Mouse (Mus musculus): ENCODE data around the gene Bckdha. TPM values are rescaled to one million over a fixed set of nuclear protein-coding genes. Genes with fewer than 3 reads are reported as not detected.

Gene Bckdha
- total RNA-seq, 1 experiment: 96.0 TPM

- Histone ChIP-seq H3K9ac (ENCODE audit: insufficient read depth, low read depth, low read length, poor library complexity, severe bottlenecking) (no peak overlapping the region), H3K36me3 (ENCODE audit: control insufficient read depth, insufficient read depth, low read length, poor library complexity, severe bottlenecking) (no peaks in the 10 kb centered on the region; the same call in 1 of the 2 replicates), H3K4me1 (ENCODE audit: control insufficient read depth in 2 of 2, insufficient read depth in 2 of 2, low read length in 2 of 2, poor library complexity in 1 of 2) (peaks cover 2 to 22% of the 10 kb centered on the region in 2 experiments; a peak in 3 of 4 replicates), H3K9me3 (ENCODE audit: control insufficient read depth, insufficient read depth, low read depth, low read length) (no peaks in the 10 kb centered on the region), H3K4me3 (ENCODE audit: insufficient read depth in 1 of 2, low read depth in 1 of 2, low read length in 2 of 2, poor library complexity in 1 of 2, severe bottlenecking in 1 of 2) (no peak overlapping the region), H3K27ac (ENCODE audit: insufficient read depth, low read depth, low read length, poor library complexity, severe bottlenecking) (no peak overlapping the region)
- TF ChIP-seq ZNF384 (IDR thresholded peaks at IDR 0.05; ENCODE audit: low read depth, low read length): no peak
- TF ChIP-seq ZC3H11A (IDR thresholded peaks at IDR 0.05; ENCODE audit: borderline replicate concordance, low read depth, low read length): no peak
- TF ChIP-seq HCFC1 (IDR thresholded peaks at IDR 0.05; ENCODE audit: borderline replicate concordance, insufficient read depth, low read length): no peak
- TF ChIP-seq CHD2 (IDR thresholded peaks at IDR 0.05; ENCODE audit: low read depth, low read length): no peak
- no peak for TF ChIP-seq MAFK (IDR thresholded peaks at IDR 0.05; ENCODE audit: insufficient read depth, low read depth, low read length)
- in situ Hi-C loops (cut with MboI; ENCODE audit: low sequenced_read_pairs in 2 of 2, unreplicated experiment in 2 of 2): no loop called here
- no peak for DNase-seq (ENCODE audit: low read depth, low spot score)
Measured at GRCm38 (mm10) chr7:25647574-25648123, 11.1 kb downstream of the Bckdha start.

GRCm38 (mm10) chr7:25645074-25645473 is 13.7 kb downstream of the Bckdha start:
- Histone ChIP-seq H3K9ac (ENCODE audit: insufficient read depth, low read depth, low read length, poor library complexity, severe bottlenecking) (no peak overlapping the region), H3K9me3 (ENCODE audit: control insufficient read depth, insufficient read depth, low read depth, low read length) (no peaks in the 10 kb centered on the region), H3K4me1 (ENCODE audit: control insufficient read depth in 2 of 2, insufficient read depth in 2 of 2, low read length in 2 of 2, poor library complexity in 1 of 2) (peaks cover 2 to 23% of the 10 kb centered on the region in 2 experiments; a peak in 3 of 4 replicates), H3K36me3 (ENCODE audit: control insufficient read depth, insufficient read depth, low read length, poor library complexity, severe bottlenecking) (peaks cover 5% of the 10 kb centered on the region; the same call in 1 of the 2 replicates), H3K4me3 (ENCODE audit: insufficient read depth in 1 of 2, low read depth in 1 of 2, low read length in 2 of 2, poor library complexity in 1 of 2, severe bottlenecking in 1 of 2) (no peak overlapping the region), H3K27ac (ENCODE audit: insufficient read depth, low read depth, low read length, poor library complexity, severe bottlenecking) (no peak overlapping the region)
- TF ChIP-seq CHD2 (IDR thresholded peaks at IDR 0.05; ENCODE audit: low read depth, low read length): no peak
- no peak for TF ChIP-seq HCFC1 (IDR thresholded peaks at IDR 0.05; ENCODE audit: borderline replicate concordance, insufficient read depth, low read length)
- TF ChIP-seq ZNF384 (IDR thresholded peaks at IDR 0.05; ENCODE audit: low read depth, low read length): no peak
- no peak for TF ChIP-seq MAFK (IDR thresholded peaks at IDR 0.05; ENCODE audit: insufficient read depth, low read depth, low read length)
- TF ChIP-seq ZC3H11A (IDR thresholded peaks at IDR 0.05; ENCODE audit: borderline replicate concordance, low read depth, low read length): no peak
- in situ Hi-C loops (cut with MboI; ENCODE audit: low sequenced_read_pairs in 2 of 2, unreplicated experiment in 2 of 2): no loop called here
- DNase-seq (ENCODE audit: low read depth, low spot score): no peak

DNA sequence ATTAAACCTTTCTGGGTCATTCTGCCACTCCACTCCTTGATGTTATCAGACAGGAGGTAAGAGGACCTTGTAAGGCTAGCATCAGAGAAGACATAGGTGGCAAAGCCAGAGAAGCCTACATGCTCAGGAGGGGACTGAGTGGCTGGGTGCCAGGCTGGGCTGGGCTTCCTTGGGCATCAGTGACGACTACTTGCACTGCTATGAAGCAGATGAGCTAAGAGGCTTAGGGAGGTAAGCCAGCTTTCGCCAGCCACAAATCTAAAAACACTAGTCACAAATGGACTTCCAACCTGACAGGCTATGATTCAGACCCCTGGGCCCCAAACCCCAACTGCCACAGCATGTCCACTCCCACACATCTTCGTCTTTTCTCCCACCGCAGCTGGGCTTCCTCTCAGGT is 14.2 kb downstream of the Bckdha start:
- TF ChIP-seq MAFK (IDR thresholded peaks at IDR 0.05; ENCODE audit: insufficient read depth, low read depth, low read length) (no peak), ZC3H11A (IDR thresholded peaks at IDR 0.05; ENCODE audit: borderline replicate concordance, low read depth, low read length) (no peak), CHD2 (IDR thresholded peaks at IDR 0.05; ENCODE audit: low read depth, low read length) (no peak), HCFC1 (IDR thresholded peaks at IDR 0.05; ENCODE audit: borderline replicate concordance, insufficient read depth, low read length) (no peak), ZNF384 (IDR thresholded peaks at IDR 0.05; ENCODE audit: low read depth, low read length) (no peak)
- peaks cover 8% of the 10 kb centered on the region; the same call in 1 of the 2 replicates for H3K36me3 ChIP-seq (ENCODE audit: control insufficient read depth, insufficient read depth, low read length, poor library complexity, severe bottlenecking)
- H3K4me3 ChIP-seq (ENCODE audit: insufficient read depth in 1 of 2, low read depth in 1 of 2, low read length in 2 of 2, poor library complexity in 1 of 2, severe bottlenecking in 1 of 2): no peak overlapping the region
- in situ Hi-C loops (cut with MboI; ENCODE audit: low sequenced_read_pairs in 2 of 2, unreplicated experiment in 2 of 2): no loop called here
- no peak overlapping the region for H3K27ac ChIP-seq (ENCODE audit: insufficient read depth, low read depth, low read length, poor library complexity, severe bottlenecking)
- no peak overlapping the region for H3K9ac ChIP-seq (ENCODE audit: insufficient read depth, low read depth, low read length, poor library complexity, severe bottlenecking)
- DNase-seq (ENCODE audit: low read depth, low spot score): no peak
- H3K9me3 ChIP-seq (ENCODE audit: control insufficient read depth, insufficient read depth, low read depth, low read length): no peaks in the 10 kb centered on the region
- peaks cover 2 to 23% of the 10 kb centered on the region in 2 experiments; a peak in 3 of 4 replicates for H3K4me1 ChIP-seq (ENCODE audit: control insufficient read depth in 2 of 2, insufficient read depth in 2 of 2, low read length in 2 of 2, poor library complexity in 1 of 2)

- no peak overlapping the region for H3K27ac ChIP-seq (ENCODE audit: insufficient read depth, low read depth, low read length, poor library complexity, severe bottlenecking)
- no peaks in the 10 kb centered on the region for H3K9me3 ChIP-seq (ENCODE audit: control insufficient read depth, insufficient read depth, low read depth, low read length)
- no peak overlapping the region for H3K9ac ChIP-seq (ENCODE audit: insufficient read depth, low read depth, low read length, poor library complexity, severe bottlenecking)
- in situ Hi-C loops (cut with MboI; ENCODE audit: low sequenced_read_pairs in 2 of 2, unreplicated experiment in 2 of 2): no loop called here
- H3K4me3 ChIP-seq (ENCODE audit: insufficient read depth in 1 of 2, low read depth in 1 of 2, low read length in 2 of 2, poor library complexity in 1 of 2, severe bottlenecking in 1 of 2): no peak overlapping the region
- TF ChIP-seq CHD2 (IDR thresholded peaks at IDR 0.05; ENCODE audit: low read depth, low read length): no peak
- no peak for TF ChIP-seq ZC3H11A (IDR thresholded peaks at IDR 0.05; ENCODE audit: borderline replicate concordance, low read depth, low read length)
- TF ChIP-seq ZNF384 (IDR thresholded peaks at IDR 0.05; ENCODE audit: low read depth, low read length): no peak
- no peak for TF ChIP-seq MAFK (IDR thresholded peaks at IDR 0.05; ENCODE audit: insufficient read depth, low read depth, low read length)
- no peak for TF ChIP-seq HCFC1 (IDR thresholded peaks at IDR 0.05; ENCODE audit: borderline replicate concordance, insufficient read depth, low read length)
- H3K36me3 ChIP-seq (ENCODE audit: control insufficient read depth, insufficient read depth, low read length, poor library complexity, severe bottlenecking): peaks cover 10% of the 10 kb centered on the region; the same call in 1 of the 2 replicates
- no peak for DNase-seq (ENCODE audit: low read depth, low spot score)
- peaks cover 2 to 23% of the 10 kb centered on the region in 2 experiments; a peak in 3 of 4 replicates for H3K4me1 ChIP-seq (ENCODE audit: control insufficient read depth in 2 of 2, insufficient read depth in 2 of 2, low read length in 2 of 2, poor library complexity in 1 of 2)
Measured at GRCm38 (mm10) chr7:25644136-25644535, 14.6 kb downstream of the Bckdha start.
